Mouse (Mus musculus) heart, postnatal 0 days (tissue): ENCODE data around the gene Slc38a11. TPM values are rescaled to one million over a fixed set of nuclear protein-coding genes. Genes with fewer than 3 reads are reported as not detected.

ENCODE experiments used
- ATAC-seq: fragments of 200-750 bp; cut with Nextera tagmentation; 2 replicates; pipeline ENCODE4 v1.8.0; 2017; ENCODE audit warnings: low read depth, moderate number of reproducible peaks, moderate library complexity; ENCODE audit not compliant: insufficient read depth
- DNase-seq: peaks from one replicate; pipeline ENCODE4 v3.0.0-alpha.2; 2016; ENCODE audit warnings: low spot score
- H3K27ac ChIP-seq: fragments of 300-500 bp; sonication (generic); 2 replicates; pipeline ENCODE4 v1.5.1; 2014; ENCODE audit warnings: low read depth, mild to moderate bottlenecking
- H3K27me3 ChIP-seq: fragments of 300-500 bp; sonication (generic); 2 replicates; pipeline ENCODE4 v1.6.1; 2014; ENCODE audit warnings: low read length, mixed read lengths; ENCODE audit not compliant: control insufficient read depth, insufficient read depth
- H3K36me3 ChIP-seq: fragments of 300-500 bp; sonication (generic); replicated peaks from 2 replicates; pipeline ENCODE4 v1.6.1; 2014; ENCODE audit warnings: low read length, mixed read lengths; ENCODE audit not compliant: control insufficient read depth, insufficient read depth
- H3K4me1 ChIP-seq: fragments of 300-500 bp; sonication (generic); 2 replicates; pipeline ENCODE4 v1.6.1; 2014; ENCODE audit warnings: antibody characterized with exemption; ENCODE audit not compliant: control insufficient read depth, insufficient read depth
- H3K4me2 ChIP-seq: fragments of 300-500 bp; sonication (generic); 2 replicates; pipeline ENCODE4 v1.6.1; 2014; ENCODE audit warnings: low read depth, mild to moderate bottlenecking, low read length, moderate library complexity
- H3K4me3 ChIP-seq: fragments of 300-500 bp; sonication (generic); 2 replicates; pipeline ENCODE4 v1.5.1; 2014; ENCODE audit warnings: low read depth, low read length
- H3K9ac ChIP-seq: fragments of 300-500 bp; sonication (generic); replicated peaks from 2 replicates; pipeline ENCODE4 v1.6.1; 2014; ENCODE audit warnings: low read depth, low read length, mixed read lengths
- H3K9me3 ChIP-seq: fragments of 300-500 bp; sonication (generic); replicated peaks from 2 replicates; pipeline ENCODE4 v1.6.1; 2016; ENCODE audit warnings: low read length; ENCODE audit not compliant: control insufficient read depth
- CTCF ChIP-seq: IDR thresholded peaks from 2 replicates; pipeline ENCODE4 v1.5.1; 2016; ENCODE audit warnings: antibody characterized with exemption, control low read depth, low read depth
- EP300 ChIP-seq: IDR thresholded peaks from 2 replicates; pipeline ENCODE4 v1.6.1; 2016; ENCODE audit warnings: antibody characterized with exemption, low read depth
- WGBS: fragments of 180-500 bp; shearing (Covaris S2); extraction: QIAGEN DNeasy Blood & Tissue Kit; methylation state at CpG from one replicate; pipeline ENCODE4 v1.1.7; 2014; 5-methylcytosine and 5-hydroxymethylcytosine counted together
- polyA plus RNA-seq: library from polyadenylated mRNA; unstranded; fragments of >200 nt; fragmentation: Nextera tagmentation; extraction: Ambion mirVana; gene quantifications from 2 replicates; pipeline ENCODE4 v1.2.1, GENCODE M21; 2015
- total RNA-seq: library from RNA; depleted of rRNA; stranded (reverse); fragments of >200 nt; gene quantifications from 2 replicates; pipeline ENCODE4 v1.2.3, GENCODE M21; 2014; ENCODE audit warnings: low replicate concordance

The Slc38a11 gene
- total and polyA plus RNA-seq, 2 experiments from 2014 or later, result 0.44 TPM; not detected in 1

DNA sequence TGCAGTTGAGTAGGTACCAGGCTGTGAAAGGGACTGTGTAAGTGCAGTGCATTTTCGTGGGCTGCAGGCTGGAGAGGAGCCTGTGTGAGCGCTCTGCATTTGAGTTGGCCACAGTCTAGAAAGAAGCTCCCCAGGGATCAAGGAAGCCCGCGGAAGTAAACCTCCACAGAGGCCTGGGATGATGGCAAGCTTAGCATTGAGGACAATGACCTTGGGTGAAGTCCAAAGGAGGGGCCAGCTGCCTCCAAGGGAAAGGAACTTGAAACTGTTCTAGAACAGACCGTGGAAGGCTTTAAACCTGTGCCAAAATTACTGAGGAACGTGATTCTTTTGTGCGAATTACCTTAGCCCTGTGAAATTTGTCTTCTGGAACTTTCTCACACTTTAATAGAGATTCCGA lies 69.7 kb downstream of the Slc38a11 start:
- Histone ChIP-seq H3K9me3 (no peaks in the 10 kb centered on the region), H3K27me3 (no peaks in the 10 kb centered on the region), H3K9ac (no peak overlapping the region), H3K4me1 (peaks cover 10% of the 10 kb centered on the region; the same call in 1 of the 2 replicates), H3K4me2 (no peak overlapping the region), H3K4me3 (no peak overlapping the region), H3K27ac (no peak overlapping the region), H3K36me3 (no peaks in the 10 kb centered on the region)
- WGBS, result 53% methylated on average over 8 of the region's 8 CpGs
- ATAC-seq (peak; percentile 14; the same call in 1 of the 2 replicates), DNase-seq (peak; percentile 33)
- TF ChIP-seq EP300, result no peak
- no peak for TF ChIP-seq CTCF

DNA sequence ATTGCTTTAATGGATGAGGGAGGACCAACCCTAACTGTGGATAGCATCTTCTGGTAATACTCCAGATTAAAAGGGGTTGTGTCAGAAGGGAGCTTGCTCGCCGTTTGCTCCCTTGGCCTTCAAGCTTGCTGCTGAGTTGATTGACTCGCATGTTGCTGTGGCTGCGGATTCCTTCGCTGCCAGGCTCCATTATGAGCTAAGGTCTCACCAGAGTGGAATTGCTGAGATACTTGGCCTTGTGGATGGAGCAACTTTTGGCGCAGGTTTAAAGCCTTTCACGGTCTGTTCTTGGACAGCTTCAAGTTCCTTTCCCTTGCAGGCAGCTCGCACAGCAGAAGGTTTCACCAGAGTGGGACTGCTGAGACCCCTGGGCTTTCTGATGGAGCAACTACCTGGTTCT lies 70.4 kb downstream of the Slc38a11 start:
- no peak overlapping the region for H3K4me3 ChIP-seq
- H3K27me3 ChIP-seq, result no peaks in the 10 kb centered on the region
- WGBS, result 73% methylated on average over 8 of the region's 8 CpGs
- no peaks in the 10 kb centered on the region for H3K36me3 ChIP-seq
- peaks cover 10% of the 10 kb centered on the region; the same call in 1 of the 2 replicates for H3K4me1 ChIP-seq
- no peak for TF ChIP-seq EP300
- no peak for TF ChIP-seq CTCF
- no peaks in the 10 kb centered on the region for H3K9me3 ChIP-seq
- ATAC-seq (no peak), DNase-seq (no peak)
- no peak overlapping the region for H3K27ac ChIP-seq
- no peak overlapping the region for H3K4me2 ChIP-seq
- no peak overlapping the region for H3K9ac ChIP-seq

DNA sequence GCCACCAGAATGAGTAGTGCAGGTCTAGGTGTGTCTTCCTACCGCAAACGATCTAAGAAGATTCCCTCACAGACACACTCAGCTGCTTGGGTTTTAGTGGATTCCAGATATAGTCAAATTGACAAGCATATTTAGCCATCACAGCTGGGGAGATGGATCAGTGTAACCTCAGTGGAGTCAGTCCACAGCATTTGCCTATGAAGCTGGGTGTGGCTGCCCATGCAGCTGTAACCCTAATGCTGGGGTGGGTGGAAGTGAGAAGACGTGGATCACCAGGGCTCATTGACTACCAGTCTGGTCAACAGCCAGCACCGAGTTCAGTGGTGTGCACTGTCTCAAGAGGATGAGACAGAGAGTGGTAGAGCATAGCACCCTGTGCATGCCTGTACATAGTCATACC lies 74.1 kb downstream of the Slc38a11 start:
- Histone ChIP-seq H3K36me3 (no peaks in the 10 kb centered on the region), H3K4me2 (no peak overlapping the region), H3K9ac (no peak overlapping the region), H3K4me3 (no peak overlapping the region), H3K9me3 (no peaks in the 10 kb centered on the region), H3K4me1 (no peaks in the 10 kb centered on the region), H3K27ac (no peak overlapping the region), H3K27me3 (no peaks in the 10 kb centered on the region)
- no peak for ATAC-seq
- DNase-seq, result no peak
- TF ChIP-seq EP300 (no peak), CTCF (no peak)
- 82% methylated on average over 4 of the region's 4 CpGs for WGBS

DNA sequence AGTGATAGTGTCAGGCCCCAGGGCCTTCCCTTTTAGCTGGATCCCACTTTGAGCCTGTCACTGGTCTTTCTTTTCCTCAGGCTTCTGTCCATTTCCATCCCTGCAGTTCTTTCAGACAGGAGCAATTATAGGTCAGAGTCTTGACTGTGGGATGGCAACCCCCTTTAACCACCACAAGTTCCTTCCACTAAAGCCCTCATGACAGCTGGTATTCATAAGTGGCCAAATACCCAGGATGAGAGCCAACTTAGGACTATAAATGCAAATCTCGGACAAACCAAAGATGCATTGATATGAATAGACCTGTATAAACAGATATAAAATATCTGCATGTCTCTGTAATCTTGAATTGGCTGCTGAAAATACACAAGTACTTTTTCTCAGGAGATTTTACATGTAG lies 75.1 kb downstream of the Slc38a11 start:
- Histone ChIP-seq H3K36me3 (no peaks in the 10 kb centered on the region), H3K4me2 (no peak overlapping the region), H3K9me3 (no peaks in the 10 kb centered on the region), H3K4me1 (no peaks in the 10 kb centered on the region), H3K27ac (no peak overlapping the region), H3K4me3 (no peak overlapping the region), H3K27me3 (no peaks in the 10 kb centered on the region), H3K9ac (no peak overlapping the region)
- ATAC-seq (no peak), DNase-seq (no peak)
- TF ChIP-seq EP300, result no peak
- no peak for TF ChIP-seq CTCF
- 69% methylated on average over 1 of the region's 1 CpGs for WGBS

DNA sequence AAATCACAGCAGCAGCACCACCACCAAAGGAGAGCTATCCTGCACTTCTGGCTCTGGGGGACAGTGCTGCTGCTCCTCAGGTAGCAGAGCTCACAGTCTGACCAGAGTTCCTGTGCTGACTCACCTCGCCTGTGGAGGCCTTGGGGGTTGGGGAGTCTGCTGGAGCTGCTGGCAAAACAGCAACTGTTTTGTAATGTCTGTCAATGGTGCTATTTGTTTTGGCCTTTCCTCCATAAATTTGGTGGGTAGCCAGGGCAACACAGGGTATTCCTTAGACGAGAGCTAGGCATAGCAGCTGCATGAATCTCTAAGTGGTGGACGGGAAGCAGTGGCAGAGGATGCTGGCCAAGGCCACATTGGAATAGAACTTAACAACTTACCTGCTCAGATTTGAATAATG lies 78.5 kb downstream of the Slc38a11 start:
- WGBS, result 56% methylated on average over 3 of the region's 3 CpGs
- TF ChIP-seq EP300, result no peak
- no peak for TF ChIP-seq CTCF
- no peak overlapping the region for H3K4me2 ChIP-seq
- no peaks in the 10 kb centered on the region for H3K9me3 ChIP-seq
- no peak overlapping the region for H3K4me3 ChIP-seq
- ATAC-seq, result no peak
- H3K27me3 ChIP-seq, result no peaks in the 10 kb centered on the region
- H3K36me3 ChIP-seq, result no peaks in the 10 kb centered on the region
- no peak overlapping the region for H3K9ac ChIP-seq
- DNase-seq, result no peak
- H3K4me1 ChIP-seq, result no peaks in the 10 kb centered on the region
- no peak overlapping the region for H3K27ac ChIP-seq

DNA sequence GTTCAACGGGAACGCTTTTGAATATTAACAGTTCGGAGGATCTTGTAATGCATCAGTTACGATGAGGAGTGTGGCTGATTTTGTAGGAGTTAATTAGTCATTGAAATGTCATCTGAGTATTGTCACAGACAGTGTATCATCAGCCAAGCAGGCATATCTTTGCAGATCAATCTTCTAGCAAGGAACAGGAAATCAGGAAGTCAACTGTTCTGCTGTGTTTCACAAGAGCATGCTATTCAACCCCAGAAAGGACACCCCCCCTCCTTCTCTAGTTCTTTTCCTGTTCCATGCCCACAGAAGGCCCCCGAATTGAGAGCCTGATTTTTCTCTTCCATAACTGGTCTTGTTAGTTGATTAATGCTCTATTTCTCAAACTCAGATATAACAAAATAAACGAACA lies 80.9 kb downstream of the Slc38a11 start:
- H3K4me2 ChIP-seq, result no peak overlapping the region
- H3K9ac ChIP-seq, result no peak overlapping the region
- H3K9me3 ChIP-seq, result no peaks in the 10 kb centered on the region
- ATAC-seq (no peak), DNase-seq (no peak)
- 79% methylated on average over 6 of the region's 6 CpGs for WGBS
- H3K4me3 ChIP-seq, result no peak overlapping the region
- TF ChIP-seq CTCF (no peak), EP300 (no peak)
- H3K27ac ChIP-seq, result no peak overlapping the region
- no peaks in the 10 kb centered on the region for H3K36me3 ChIP-seq
- no peaks in the 10 kb centered on the region for H3K4me1 ChIP-seq
- H3K27me3 ChIP-seq, result no peaks in the 10 kb centered on the region
